Mouse (Mus musculus) midbrain, embryonic 13.5 days (tissue): ENCODE measurements at regions not wholly inside any gene's neighbourhood (a gene's known extent, or its start where the extent isn't known, plus 50 kb on each side); places are given as distances from the start of the nearest gene placed in this dataset.

ENCODE experiments used
- ATAC-seq: fragments of 200-750 bp; cut with Nextera tagmentation; 2 replicates; pipeline ENCODE4 v1.8.0; 2017; ENCODE audit warnings: mild to moderate bottlenecking, moderate TSS enrichment, moderate library complexity
- H3K27ac ChIP-seq: fragments of 300-500 bp; sonication (generic); 2 replicates; pipeline ENCODE4 v1.5.1; 2015; ENCODE audit warnings: inconsistent platforms, mild to moderate bottlenecking, moderate library complexity
- H3K27me3 ChIP-seq: fragments of 300-500 bp; sonication (generic); 2 replicates; pipeline ENCODE4 v1.6.1; 2015; ENCODE audit warnings: mild to moderate bottlenecking, inconsistent platforms
- H3K36me3 ChIP-seq: fragments of 300-500 bp; sonication (generic); 2 replicates; pipeline ENCODE4 v1.6.1; 2015; ENCODE audit warnings: mild to moderate bottlenecking, inconsistent platforms
- H3K4me1 ChIP-seq: fragments of 300-500 bp; sonication (generic); replicated peaks from 2 replicates; pipeline ENCODE4 v1.6.1; 2015; ENCODE audit warnings: inconsistent platforms
- H3K4me2 ChIP-seq: fragments of 300-500 bp; sonication (generic); replicated peaks from 2 replicates; pipeline ENCODE4 v1.6.1; 2015; ENCODE audit warnings: moderate library complexity, mild to moderate bottlenecking, inconsistent platforms
- H3K4me3 ChIP-seq: fragments of 300-500 bp; sonication (generic); replicated peaks from 2 replicates; pipeline ENCODE4 v1.5.1; 2015; ENCODE audit warnings: mild to moderate bottlenecking, inconsistent platforms
- H3K9ac ChIP-seq: fragments of 300-500 bp; sonication (generic); replicated peaks from 2 replicates; pipeline ENCODE4 v1.6.1; 2015; ENCODE audit warnings: mild to moderate bottlenecking, inconsistent platforms
- H3K9me3 ChIP-seq: fragments of 300-500 bp; sonication (generic); 2 replicates; pipeline ENCODE4 v1.6.1; 2016; ENCODE audit warnings: mild to moderate bottlenecking, inconsistent platforms
- WGBS: fragments of 180-500 bp; shearing (Covaris S2); methylation state at CpG from one replicate; pipeline ENCODE4 v1.1.7; 2015; 5-methylcytosine and 5-hydroxymethylcytosine counted together

DNA sequence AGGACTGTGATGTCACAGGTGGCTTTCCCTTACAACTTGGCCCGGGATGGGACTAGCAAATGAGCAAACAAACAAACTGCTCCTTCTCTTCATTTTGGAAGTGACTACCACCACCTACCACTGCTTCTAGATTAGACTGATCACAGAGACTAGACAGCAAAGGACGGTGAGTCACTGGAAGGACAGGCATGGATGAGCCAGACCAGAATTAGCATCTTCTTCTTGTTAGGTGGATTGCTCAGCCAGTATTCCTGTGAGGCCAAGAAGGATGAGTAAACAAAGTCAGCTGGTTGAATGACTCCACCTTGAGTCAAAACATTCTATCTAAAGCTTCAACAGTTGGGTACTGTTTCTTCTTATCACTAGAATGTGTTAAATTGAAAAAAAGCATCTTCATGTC lies 385.1 kb upstream of the Mon1b start:
- H3K36me3 ChIP-seq: no peaks in the 10 kb centered on the region
- no peak overlapping the region for H3K4me3 ChIP-seq
- H3K27me3 ChIP-seq: no peaks in the 10 kb centered on the region
- no peak overlapping the region for H3K27ac ChIP-seq
- H3K9me3 ChIP-seq: no peaks in the 10 kb centered on the region
- H3K4me2 ChIP-seq: no peak overlapping the region
- 86% methylated on average over 2 of the region's 2 CpGs for WGBS
- H3K4me1 ChIP-seq: no peaks in the 10 kb centered on the region
- H3K9ac ChIP-seq: no peak overlapping the region
- no peak for ATAC-seq

DNA sequence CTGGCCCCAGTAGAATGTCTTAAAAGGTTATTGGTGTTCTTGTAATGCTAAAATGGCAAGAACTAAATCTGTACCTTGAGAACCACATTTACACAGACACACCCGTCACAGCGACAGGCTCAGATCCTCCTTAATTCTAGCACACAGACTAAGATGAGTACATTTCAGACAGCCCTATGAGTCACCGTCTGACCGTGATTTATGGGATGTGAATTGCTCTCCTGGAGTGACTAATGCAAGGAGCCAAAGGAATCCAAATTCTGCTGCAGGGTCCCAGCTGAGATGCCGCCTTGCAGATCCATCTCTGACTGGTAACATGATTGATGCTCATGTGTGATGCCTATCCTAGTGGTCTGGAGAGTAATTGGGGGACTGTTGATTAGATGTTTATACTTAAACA lies 381.3 kb upstream of the Mon1b start:
- H3K9ac ChIP-seq: no peak overlapping the region
- H3K27ac ChIP-seq: no peak overlapping the region
- H3K4me1 ChIP-seq: no peaks in the 10 kb centered on the region
- no peak overlapping the region for H3K4me3 ChIP-seq
- no peaks in the 10 kb centered on the region for H3K27me3 ChIP-seq
- no peak overlapping the region for H3K4me2 ChIP-seq
- 86% methylated on average over 5 of the region's 5 CpGs for WGBS
- H3K36me3 ChIP-seq: no peaks in the 10 kb centered on the region
- ATAC-seq: no peak
- H3K9me3 ChIP-seq: no peaks in the 10 kb centered on the region

DNA sequence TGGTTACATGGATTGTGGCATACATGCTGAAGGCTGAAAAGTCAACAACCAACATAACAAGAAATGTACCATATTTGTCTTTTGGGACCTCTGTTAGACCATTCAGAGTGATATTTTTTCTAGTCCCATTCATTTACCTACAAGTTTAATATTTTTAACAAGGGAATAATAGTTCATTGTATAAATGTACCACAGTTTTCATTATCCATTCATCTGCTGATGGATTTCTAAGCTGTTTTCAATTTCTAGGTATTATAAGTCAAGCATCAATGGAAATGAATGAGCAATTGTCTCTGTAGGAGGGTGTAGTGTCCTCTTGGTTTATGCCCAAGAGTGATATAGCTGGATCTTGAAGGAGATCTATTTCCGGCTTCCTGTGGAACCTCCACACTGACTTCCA lies 375.9 kb upstream of the Mon1b start:
- no peak for ATAC-seq
- Histone ChIP-seq H3K4me2 (no peak overlapping the region), H3K9ac (no peak overlapping the region), H3K9me3 (no peaks in the 10 kb centered on the region), H3K4me3 (no peak overlapping the region), H3K27me3 (no peaks in the 10 kb centered on the region), H3K36me3 (no peaks in the 10 kb centered on the region), H3K27ac (no peak overlapping the region), H3K4me1 (no peaks in the 10 kb centered on the region)
- WGBS: 91% methylated on average over 1 of the region's 1 CpGs

DNA sequence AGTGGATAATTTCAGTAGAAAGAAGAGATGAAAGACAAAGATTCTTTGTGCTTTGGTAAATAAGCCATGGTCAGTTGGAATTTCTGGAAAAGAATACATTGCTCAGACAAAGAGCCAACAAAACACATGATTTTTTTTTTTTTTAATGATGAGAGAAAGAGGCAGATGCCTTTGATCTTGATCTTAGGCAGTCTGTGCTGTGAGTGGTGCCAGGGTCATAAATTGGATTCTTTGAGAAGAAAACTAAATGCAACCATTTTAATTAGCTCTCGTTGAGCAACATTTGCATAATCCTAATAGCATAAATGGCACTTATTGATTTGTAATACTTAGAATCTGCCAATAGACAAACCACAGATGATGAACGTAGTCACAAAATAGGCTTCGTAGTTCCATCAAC lies 372.1 kb upstream of the Mon1b start:
- Histone ChIP-seq H3K4me1 (no peaks in the 10 kb centered on the region), H3K36me3 (no peaks in the 10 kb centered on the region), H3K9me3 (no peaks in the 10 kb centered on the region), H3K9ac (no peak overlapping the region), H3K4me3 (no peak overlapping the region), H3K27me3 (no peaks in the 10 kb centered on the region), H3K4me2 (no peak overlapping the region), H3K27ac (no peak overlapping the region)
- ATAC-seq: no peak
- 62% methylated on average over 3 of the region's 3 CpGs for WGBS

DNA sequence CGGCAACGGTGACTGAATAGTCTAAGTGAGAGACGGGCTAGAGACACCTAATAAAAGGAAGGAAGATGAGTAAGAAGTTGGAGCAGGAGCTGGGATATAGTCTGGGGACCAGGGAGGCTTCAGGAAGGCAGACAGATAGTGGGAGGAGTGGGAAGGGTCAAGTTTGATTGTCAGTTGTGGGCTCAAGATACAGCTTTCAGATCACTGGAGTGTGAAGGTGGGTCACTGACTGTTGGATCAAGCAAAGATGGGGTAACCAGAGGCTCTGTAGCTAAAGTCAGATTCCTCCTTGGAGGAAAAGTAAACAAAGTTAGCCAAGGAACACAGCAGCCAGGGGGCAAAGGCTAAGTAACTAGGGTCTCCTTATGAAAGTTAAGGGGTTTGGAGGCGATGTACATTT lies 364.1 kb upstream of the Mon1b start:
- no peak overlapping the region for H3K27ac ChIP-seq
- ATAC-seq: no peak
- no peaks in the 10 kb centered on the region for H3K27me3 ChIP-seq
- no peak overlapping the region for H3K9ac ChIP-seq
- no peaks in the 10 kb centered on the region for H3K9me3 ChIP-seq
- no peak overlapping the region for H3K4me2 ChIP-seq
- no peaks in the 10 kb centered on the region for H3K36me3 ChIP-seq
- H3K4me1 ChIP-seq: no peaks in the 10 kb centered on the region
- 92% methylated on average over 4 of the region's 4 CpGs for WGBS
- no peak overlapping the region for H3K4me3 ChIP-seq

DNA sequence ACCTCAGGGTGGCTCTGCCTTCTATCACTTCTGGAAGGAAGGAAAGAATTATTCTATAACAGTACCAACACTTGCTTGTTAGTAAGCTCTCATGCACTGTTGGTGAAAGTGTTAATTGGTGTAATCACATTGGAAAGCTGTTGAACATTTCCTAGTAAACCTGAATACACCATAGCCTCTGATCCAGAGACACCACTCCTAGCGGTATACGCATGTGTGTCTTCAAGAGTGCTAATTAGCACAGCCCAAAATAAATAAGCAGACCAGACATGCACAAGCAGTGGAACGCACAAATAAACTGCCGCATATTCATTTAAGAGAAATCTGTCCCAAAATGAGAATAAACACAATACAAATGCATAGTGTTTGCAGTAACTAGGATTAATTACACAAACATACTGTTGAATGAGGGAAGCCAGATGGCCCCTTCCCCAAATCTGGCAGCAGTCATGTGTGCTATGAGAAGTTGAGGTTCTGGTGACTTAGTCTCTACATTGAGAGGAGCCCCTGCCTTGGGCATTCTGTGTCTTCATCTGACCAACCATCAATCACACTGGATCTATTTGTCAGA lies 335.0 kb upstream of the Mon1b start:
- 85% methylated on average over 4 of the region's 4 CpGs for WGBS
- no peak for ATAC-seq
- H3K27ac ChIP-seq: no peak overlapping the region

DNA sequence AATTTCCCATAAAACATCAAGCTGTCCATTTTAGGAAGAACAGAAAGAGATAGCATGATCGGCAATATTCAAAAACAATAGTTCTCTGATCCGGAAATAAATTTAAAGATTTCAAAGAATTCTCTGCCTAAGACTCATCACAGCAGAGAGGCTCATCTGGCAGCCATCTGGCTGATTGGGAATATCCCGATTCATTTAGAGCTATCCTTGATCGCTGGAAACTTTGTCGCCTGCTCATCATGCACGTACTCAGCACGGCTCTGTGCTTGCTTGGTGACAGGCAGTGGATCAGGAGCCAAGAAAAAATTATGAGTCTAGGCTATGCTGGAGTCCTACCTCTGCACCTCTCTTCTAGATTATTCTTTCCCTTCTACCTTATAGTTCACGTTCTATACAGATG lies 332.0 kb upstream of the Mon1b start:
- WGBS: 79% methylated on average over 8 of the region's 8 CpGs
- ATAC-seq: no peak
- H3K4me1 ChIP-seq: no peaks in the 10 kb centered on the region

More for the DNA sequence above, 335.0 kb upstream of the Mon1b start:
- Histone ChIP-seq H3K36me3 (no peaks in the 10 kb centered on the region), H3K4me1 (no peaks in the 10 kb centered on the region), H3K9ac (no peak overlapping the region), H3K27me3 (no peaks in the 10 kb centered on the region), H3K9me3 (no peaks in the 10 kb centered on the region), H3K4me2 (no peak overlapping the region), H3K4me3 (no peak overlapping the region)

DNA sequence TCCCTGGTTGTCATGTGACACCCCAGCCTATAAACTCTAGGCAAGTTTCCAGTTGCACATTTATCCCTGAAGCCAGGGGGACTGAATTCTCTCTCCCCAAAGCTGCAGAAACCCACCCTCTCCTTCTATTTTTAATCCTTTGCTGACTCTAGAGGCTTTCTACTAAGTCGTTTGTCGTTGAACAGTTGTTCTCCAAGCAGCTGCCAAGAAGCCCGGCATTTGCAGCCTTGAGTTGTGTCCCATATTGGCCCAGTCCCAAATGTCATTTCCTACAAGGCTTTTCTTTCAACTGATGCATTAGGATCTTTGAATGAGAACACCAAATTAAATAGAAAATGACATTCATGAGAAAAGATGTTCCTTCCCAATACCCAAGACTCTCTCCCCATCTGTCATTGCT lies 318.2 kb upstream of the Mon1b start:
- Histone ChIP-seq H3K9me3 (no peaks in the 10 kb centered on the region), H3K27ac (no peak overlapping the region)
- 62% methylated on average over 3 of the region's 3 CpGs for WGBS

More for the DNA sequence above, 332.0 kb upstream of the Mon1b start:
- Histone ChIP-seq H3K27me3 (no peaks in the 10 kb centered on the region), H3K9ac (no peak overlapping the region), H3K27ac (no peak overlapping the region), H3K36me3 (no peaks in the 10 kb centered on the region), H3K9me3 (no peaks in the 10 kb centered on the region), H3K4me2 (no peak overlapping the region), H3K4me3 (no peak overlapping the region)

DNA sequence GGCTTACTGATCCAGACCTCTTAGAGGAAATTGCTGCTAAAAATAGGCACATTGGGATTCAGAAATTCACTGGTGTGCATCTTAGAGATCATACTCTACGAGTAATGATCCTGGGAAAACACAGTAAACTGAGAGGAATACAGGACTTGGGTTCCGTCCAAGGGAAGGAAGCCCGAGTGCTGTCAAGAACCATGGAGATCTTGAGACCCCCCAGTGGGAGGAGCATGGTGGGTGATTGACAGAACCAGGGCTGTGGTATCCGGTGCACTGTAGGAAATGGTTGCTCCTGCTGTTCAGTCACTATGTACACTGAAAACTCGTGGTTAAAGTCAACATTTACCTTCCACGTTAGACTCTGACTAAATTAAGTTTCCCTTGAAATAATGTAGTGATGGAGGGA lies 303.8 kb upstream of the Mon1b start:
- no peak overlapping the region for H3K27ac ChIP-seq
- H3K27me3 ChIP-seq: no peaks in the 10 kb centered on the region
- no peak overlapping the region for H3K4me2 ChIP-seq
- no peaks in the 10 kb centered on the region for H3K9me3 ChIP-seq
- H3K4me3 ChIP-seq: no peak overlapping the region
- no peak overlapping the region for H3K9ac ChIP-seq
- no peak for ATAC-seq
- 70% methylated on average over 6 of the region's 6 CpGs for WGBS
- H3K4me1 ChIP-seq: no peaks in the 10 kb centered on the region
- no peaks in the 10 kb centered on the region for H3K36me3 ChIP-seq

More for the DNA sequence above, 318.2 kb upstream of the Mon1b start:
- H3K4me3 ChIP-seq: no peak overlapping the region
- no peak overlapping the region for H3K4me2 ChIP-seq
- no peaks in the 10 kb centered on the region for H3K36me3 ChIP-seq
- H3K27me3 ChIP-seq: no peaks in the 10 kb centered on the region
- 0 out of 2 replicates have a peak, but pooled peaks cover 2% of the 10 kb centered on the region for H3K4me1 ChIP-seq
- H3K9ac ChIP-seq: no peak overlapping the region
- ATAC-seq: no peak

DNA sequence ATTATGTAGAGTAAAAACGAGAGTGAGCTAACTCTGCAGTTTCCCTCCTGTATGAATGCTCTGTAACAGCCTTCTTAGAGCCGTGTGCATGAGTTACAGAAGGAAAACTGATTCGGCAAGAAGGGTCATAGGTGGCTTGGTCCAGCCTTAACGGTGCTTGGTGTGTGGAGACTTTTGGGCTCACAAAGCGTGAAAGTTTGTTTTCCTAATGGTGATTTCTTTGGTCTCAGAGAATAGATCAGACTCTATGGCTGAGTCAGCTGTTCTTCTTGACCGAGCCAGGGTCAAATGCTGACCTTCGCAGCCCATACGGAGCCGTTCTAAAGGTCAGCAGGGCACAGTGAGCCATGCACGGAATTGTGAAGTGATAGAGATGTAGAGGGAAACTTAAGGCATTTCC lies 294.1 kb upstream of the Mon1b start:
- H3K4me2 ChIP-seq: no peak overlapping the region
- H3K9ac ChIP-seq: no peak overlapping the region
- 38% methylated on average over 10 of the region's 10 CpGs for WGBS
- no peaks in the 10 kb centered on the region for H3K36me3 ChIP-seq
- H3K4me1 ChIP-seq: no peaks in the 10 kb centered on the region
- no peaks in the 10 kb centered on the region for H3K27me3 ChIP-seq
- H3K9me3 ChIP-seq: no peaks in the 10 kb centered on the region
- H3K27ac ChIP-seq: no peak overlapping the region
- no peak for ATAC-seq
- no peak overlapping the region for H3K4me3 ChIP-seq

DNA sequence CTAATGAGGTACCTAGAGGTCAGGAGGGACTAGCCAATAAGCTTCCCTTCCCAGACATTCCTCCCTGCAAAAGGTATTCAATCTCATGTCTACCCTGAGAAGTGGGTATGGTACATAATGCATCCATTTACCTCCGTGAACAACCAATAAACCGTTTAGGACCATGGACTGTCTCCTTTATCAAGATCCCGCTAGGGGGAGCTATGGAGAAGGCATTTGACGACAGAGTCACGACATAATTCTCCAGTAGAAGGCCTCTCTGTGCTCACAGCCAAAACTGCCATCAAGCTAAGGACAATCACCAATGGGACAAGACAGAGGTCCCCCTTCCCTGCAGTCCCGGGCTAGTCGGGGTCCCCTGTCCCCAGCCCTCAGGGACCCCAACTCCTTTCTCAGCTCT lies 273.5 kb upstream of the Mon1b start:
- no peaks in the 10 kb centered on the region for H3K4me1 ChIP-seq
- no peaks in the 10 kb centered on the region for H3K36me3 ChIP-seq
- no peak overlapping the region for H3K9ac ChIP-seq
- ATAC-seq: no peak
- WGBS: 53% methylated on average over 7 of the region's 7 CpGs
- no peaks in the 10 kb centered on the region for H3K27me3 ChIP-seq
- H3K27ac ChIP-seq: no peak overlapping the region
- no peaks in the 10 kb centered on the region for H3K9me3 ChIP-seq
- H3K4me3 ChIP-seq: no peak overlapping the region
- no peak overlapping the region for H3K4me2 ChIP-seq

DNA sequence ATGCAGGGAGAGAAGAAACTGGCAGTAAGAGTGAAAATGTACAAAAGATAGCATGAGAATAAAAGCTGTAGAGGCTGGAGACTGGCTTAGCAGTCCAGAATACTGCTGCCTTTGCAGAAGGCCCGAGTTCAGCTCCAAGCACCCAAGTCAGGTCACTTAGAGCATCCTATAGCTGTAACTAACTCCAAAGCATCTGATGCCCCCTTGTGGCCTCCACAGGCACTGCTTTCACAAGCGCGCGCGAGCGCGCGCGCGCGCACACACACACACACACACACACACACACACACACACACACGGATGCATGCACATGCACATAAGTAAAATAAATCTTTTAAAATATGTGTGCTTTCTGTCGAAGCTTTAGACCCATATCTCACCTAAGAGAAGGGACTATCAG lies 271.2 kb upstream of the Mon1b start:
- Histone ChIP-seq H3K27me3 (no peaks in the 10 kb centered on the region), H3K4me1 (no peaks in the 10 kb centered on the region), H3K36me3 (no peaks in the 10 kb centered on the region), H3K27ac (no peak overlapping the region), H3K4me3 (no peak overlapping the region), H3K9ac (no peak overlapping the region), H3K9me3 (no peaks in the 10 kb centered on the region), H3K4me2 (no peak overlapping the region)
- 96% methylated on average over 13 of the region's 13 CpGs for WGBS
- ATAC-seq: no peak

DNA sequence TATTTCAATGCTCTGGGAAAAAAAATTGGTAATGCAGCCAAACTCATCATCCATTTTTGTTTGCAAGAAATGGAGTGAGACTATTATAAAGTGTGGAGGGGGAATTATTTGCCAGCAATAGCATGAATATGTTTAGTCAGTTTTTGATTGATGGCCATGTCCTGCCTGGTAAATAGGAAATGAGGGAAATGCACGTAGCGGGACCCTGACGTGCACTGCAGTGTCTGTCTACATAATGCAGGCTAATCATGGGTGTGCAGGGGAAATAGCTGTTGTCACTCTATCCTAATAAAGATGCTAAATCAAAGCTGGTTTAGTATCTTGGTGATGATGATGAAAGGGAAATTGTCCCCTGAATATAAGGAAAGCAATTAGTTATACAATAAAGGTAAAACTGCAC lies 251.9 kb upstream of the Mon1b start:
- no peak overlapping the region for H3K4me2 ChIP-seq
- no peak for ATAC-seq
- H3K27ac ChIP-seq: no peak overlapping the region
- H3K9me3 ChIP-seq: no peaks in the 10 kb centered on the region
- no peak overlapping the region for H3K4me3 ChIP-seq
- H3K36me3 ChIP-seq: no peaks in the 10 kb centered on the region
- H3K4me1 ChIP-seq: no peaks in the 10 kb centered on the region
- WGBS: 52% methylated on average over 3 of the region's 3 CpGs
- no peak overlapping the region for H3K9ac ChIP-seq
- no peaks in the 10 kb centered on the region for H3K27me3 ChIP-seq
